Mouse (Mus musculus): ENCODE measurements around the gene Slc25a35. TPM values are rescaled to one million over a fixed set of nuclear protein-coding genes. Genes with fewer than 3 reads are reported as not detected.
"Not testable (repeated sequence)": the region's sequence is repeated elsewhere in the genome, so short reads cannot be mapped to it uniquely, and the experiment has no call there.

The Slc25a35 gene
- 3.0 TPM in 1 of 2 replicates, not detected in the other for polyA plus RNA-seq (2012; ENCODE audit: insufficient read depth, low replicate concordance)

GRCm38 (mm10) chr11:68967337-68968282 lies at the start of gene Slc25a35:
Gene Slc25a35 (plus strand): TSS chr11:68968131.
- Histone ChIP-seq H3K27me3 (replicated peaks) (peaks cover 2% of the 10 kb centered on the region), H3K36me3 (replicated peaks; ENCODE audit: low read length) (no peaks in the 10 kb centered on the region), H3K9me3 (no peaks in the 10 kb centered on the region), H3K4me1 (peaks cover 54% of the 10 kb centered on the region), H3K4me3 (replicated peaks) (peak within 1 kb of the TSS; percentile 94)
- TF ChIP-seq FLI1 (IDR thresholded peaks at IDR 0.05; ENCODE audit: low read length) (no peak), GATA1 (IDR thresholded peaks at IDR 0.05; ENCODE audit: borderline replicate concordance, low read length) (no peak)

- TF ChIP-seq FLI1 (IDR thresholded peaks at IDR 0.05; ENCODE audit: low read length) (no peak), GATA1 (IDR thresholded peaks at IDR 0.05; ENCODE audit: borderline replicate concordance, low read length) (no peak)
Measured at GRCm38 (mm10) chr11:68923191-68923590, 44.7 kb upstream of the Slc25a35 start.

GRCm38 (mm10) chr11:68924749-68925148 lies 43.2 kb upstream of the Slc25a35 start:
- Histone ChIP-seq H3K27me3 (replicated peaks) (peaks cover 36% of the 10 kb centered on the region), H3K4me3 (replicated peaks) (no peak overlapping the region), H3K36me3 (replicated peaks; ENCODE audit: low read length) (no peaks in the 10 kb centered on the region), H3K4me1 (peaks cover 8% of the 10 kb centered on the region; the same call in 1 of the 2 replicates), H3K9me3 (no peaks in the 10 kb centered on the region)
- TF ChIP-seq FLI1 (IDR thresholded peaks at IDR 0.05; ENCODE audit: low read length) (no peak), GATA1 (IDR thresholded peaks at IDR 0.05; ENCODE audit: borderline replicate concordance, low read length) (no peak)

More at GRCm38 (mm10) chr11:68923191-68923590, 44.7 kb upstream of the Slc25a35 start:
- no peaks in the 10 kb centered on the region for H3K9me3 ChIP-seq
- H3K4me1 ChIP-seq = peaks cover 8% of the 10 kb centered on the region; the same call in 1 of the 2 replicates
- H3K36me3 ChIP-seq (replicated peaks; ENCODE audit: low read length) = no peaks in the 10 kb centered on the region
- peaks cover 36% of the 10 kb centered on the region for H3K27me3 ChIP-seq (replicated peaks)
- H3K4me3 ChIP-seq (replicated peaks) = no peak overlapping the region

- TF ChIP-seq FLI1 (IDR thresholded peaks at IDR 0.05; ENCODE audit: low read length) (no peak), GATA1 (IDR thresholded peaks at IDR 0.05; ENCODE audit: borderline replicate concordance, low read length) (no peak)
- Histone ChIP-seq H3K4me3 (replicated peaks) (no peak within 1 kb of the TSS), H3K9me3 (no peaks in the 10 kb centered on the region), H3K36me3 (replicated peaks; ENCODE audit: low read length) (no peaks in the 10 kb centered on the region), H3K27me3 (replicated peaks) (peaks cover 33% of the 10 kb centered on the region), H3K4me1 (peaks cover 5% of the 10 kb centered on the region; the same call in 1 of the 2 replicates)
Measured at GRCm38 (mm10) chr11:68926981-68927380, 41.0 kb upstream of the Slc25a35 start, which contains the start of gene Odf4. Gene Odf4 (minus strand): TSS chr11:68927081.

GRCm38 (mm10) chr11:68929947-68930346 lies 38.0 kb upstream of the Slc25a35 start:
- no peak overlapping the region for H3K4me3 ChIP-seq (replicated peaks)
- peaks cover 17% of the 10 kb centered on the region for H3K27me3 ChIP-seq (replicated peaks)
- H3K4me1 ChIP-seq = peaks cover 14% of the 10 kb centered on the region
- no peak for TF ChIP-seq GATA1 (IDR thresholded peaks at IDR 0.05; ENCODE audit: borderline replicate concordance, low read length)
- TF ChIP-seq FLI1 (IDR thresholded peaks at IDR 0.05; ENCODE audit: low read length) = no peak
- no peaks in the 10 kb centered on the region for H3K9me3 ChIP-seq
- H3K36me3 ChIP-seq (replicated peaks; ENCODE audit: low read length) = no peaks in the 10 kb centered on the region

- no peak for TF ChIP-seq GATA1 (IDR thresholded peaks at IDR 0.05; ENCODE audit: borderline replicate concordance, low read length)
- no peak for TF ChIP-seq FLI1 (IDR thresholded peaks at IDR 0.05; ENCODE audit: low read length)
- peaks cover 11% of the 10 kb centered on the region for H3K4me1 ChIP-seq
- H3K9me3 ChIP-seq = no peaks in the 10 kb centered on the region
- peaks cover 4% of the 10 kb centered on the region for H3K27me3 ChIP-seq (replicated peaks)
- H3K36me3 ChIP-seq (replicated peaks; ENCODE audit: low read length) = no peaks in the 10 kb centered on the region
- H3K4me3 ChIP-seq (replicated peaks) = no peak overlapping the region
Measured at GRCm38 (mm10) chr11:68933885-68934507, 33.9 kb upstream of the Slc25a35 start.

- H3K36me3 ChIP-seq (replicated peaks; ENCODE audit: low read length); H3K9me3 ChIP-seq; H3K27me3 ChIP-seq (replicated peaks); H3K4me3 ChIP-seq (replicated peaks): not testable (repeated sequence)
- H3K4me1 ChIP-seq = peaks cover 27% of the 10 kb centered on the region
Measured at GRCm38 (mm10) chr11:68936951-68937350, 31.0 kb upstream of the Slc25a35 start.

GRCm38 (mm10) chr11:68939451-68940304 lies 28.3 kb upstream of the Slc25a35 start:
- Histone ChIP-seq H3K36me3 (replicated peaks; ENCODE audit: low read length) (peaks cover 2% of the 10 kb centered on the region), H3K4me3 (replicated peaks) (peak overlapping the region; percentile 90), H3K9me3 (peaks cover 5% of the 10 kb centered on the region; the same call in 1 of the 2 replicates), H3K4me1 (peaks cover 22% of the 10 kb centered on the region), H3K27me3 (replicated peaks) (peaks cover 6% of the 10 kb centered on the region)
- TF ChIP-seq FLI1 (IDR thresholded peaks at IDR 0.05; ENCODE audit: low read length) (no peak), GATA1 (IDR thresholded peaks at IDR 0.05; ENCODE audit: borderline replicate concordance, low read length) (no peak)

GRCm38 (mm10) chr11:68940516-68940915 lies 27.4 kb upstream of the Slc25a35 start:
- Histone ChIP-seq H3K27me3 (replicated peaks) (peaks cover 8% of the 10 kb centered on the region), H3K9me3 (peaks cover 8% of the 10 kb centered on the region; the same call in 1 of the 2 replicates), H3K4me1 (peaks cover 20% of the 10 kb centered on the region), H3K4me3 (replicated peaks) (peak overlapping the region; percentile 90), H3K36me3 (replicated peaks; ENCODE audit: low read length) (peaks cover 5% of the 10 kb centered on the region)
- no peak for TF ChIP-seq GATA1 (IDR thresholded peaks at IDR 0.05; ENCODE audit: borderline replicate concordance, low read length)
- no peak for TF ChIP-seq FLI1 (IDR thresholded peaks at IDR 0.05; ENCODE audit: low read length)
